Mouse (Mus musculus): ENCODE measurements at regions not wholly inside any gene's neighbourhood (a gene's known extent, or its start where the extent isn't known, plus 50 kb on each side); places are given as distances from the start of the nearest gene placed in this dataset.

GRCm38 (mm10) chr11:63290618-63291017 lies 161.8 kb downstream of the Pmp22 start:
- DNase-seq: no peak

GRCm38 (mm10) chr11:63293485-63293884 lies 164.7 kb downstream of the Pmp22 start:
- no peak for DNase-seq

- DNase-seq: no peak
These were observed 165.7 kb downstream of the Pmp22 start for GRCm38 (mm10) chr11:63294476-63294875.

- no peak for DNase-seq
These were observed 167.7 kb downstream of the Pmp22 start for GRCm38 (mm10) chr11:63296476-63296875.

- DNase-seq: no peak
These were observed 171.2 kb downstream of the Pmp22 start for GRCm38 (mm10) chr11:63299712-63300581.

- DNase-seq: no peak
These were observed 196.4 kb downstream of the Pmp22 start for GRCm38 (mm10) chr11:63325166-63325565.

- DNase-seq: no peak
These were observed 198.1 kb downstream of the Pmp22 start for GRCm38 (mm10) chr11:63326864-63327263.

GRCm38 (mm10) chr11:63337503-63337902 lies 208.7 kb downstream of the Pmp22 start:
- no peak for DNase-seq

GRCm38 (mm10) chr11:63338277-63338676 lies 209.5 kb downstream of the Pmp22 start:
- no peak for DNase-seq

GRCm38 (mm10) chr11:63345653-63346052 lies 216.9 kb downstream of the Pmp22 start:
- no peak for DNase-seq

GRCm38 (mm10) chr11:63350123-63350696 lies 221.4 kb downstream of the Pmp22 start:
- DNase-seq: peak; percentile 8 to 54

GRCm38 (mm10) chr11:63351999-63352398 lies 223.2 kb downstream of the Pmp22 start:
- DNase-seq: no peak

- no peak for DNase-seq
These were observed 224.2 kb downstream of the Pmp22 start for GRCm38 (mm10) chr11:63352990-63353389.

- no peak for DNase-seq
These were observed 224.9 kb downstream of the Pmp22 start for GRCm38 (mm10) chr11:63353671-63354070.

GRCm38 (mm10) chr11:63357772-63358344 lies 229.1 kb downstream of the Pmp22 start:
- no peak for DNase-seq

- DNase-seq: no peak
These were observed 239.0 kb downstream of the Pmp22 start for GRCm38 (mm10) chr11:63367756-63368265.

- no peak for DNase-seq
These were observed 240.7 kb downstream of the Pmp22 start for GRCm38 (mm10) chr11:63369475-63369874.

GRCm38 (mm10) chr11:63376311-63376710 lies 247.5 kb downstream of the Pmp22 start:
- no peak for DNase-seq

- peak in 1 of 2 experiments; percentile 5 for DNase-seq
These were observed 248.2 kb downstream of the Pmp22 start for GRCm38 (mm10) chr11:63376991-63377390.

GRCm38 (mm10) chr11:63388247-63388646 lies 259.5 kb downstream of the Pmp22 start:
- DNase-seq: no peak

GRCm38 (mm10) chr11:63391478-63391877 lies 262.7 kb downstream of the Pmp22 start:
- no peak for DNase-seq

- peak in 1 of 2 experiments; percentile 12 for DNase-seq
These were observed 263.6 kb downstream of the Pmp22 start for GRCm38 (mm10) chr11:63392378-63392777.

- DNase-seq: no peak
These were observed 265.4 kb downstream of the Pmp22 start for GRCm38 (mm10) chr11:63394201-63394600.

GRCm38 (mm10) chr11:63396386-63396785 lies 267.6 kb downstream of the Pmp22 start:
- no peak for DNase-seq

All from lung, adult 18-20 months (tissue).